Mouse (Mus musculus) neutrophil, adult 5-6 weeks (primary cell): ENCODE results near the gene Kcnip3. TPM values are rescaled to one million over a fixed set of nuclear protein-coding genes. Genes with fewer than 3 reads are reported as not detected.

Experiments used
- ATAC-seq: fragments of 151-379, 151-347 bp; 2 replicates; pipeline ENCODE4 v1.8.0; 2017; ENCODE audit warnings: mild to moderate bottlenecking, moderate TSS enrichment; ENCODE audit not compliant: insufficient number of reproducible peaks, poor library complexity, low FRiP score, severe bottlenecking; ENCODE audit errors: extremely low read depth
- total RNA-seq: library from RNA; stranded (forward); fragments of 200-1000 nt; gene quantifications from 2 replicates; pipeline ENCODE4 v1.2.3, GENCODE M21; 2017

Gene Kcnip3
- total RNA-seq, 1 experiment from 2014 or later: not detected

DNA sequence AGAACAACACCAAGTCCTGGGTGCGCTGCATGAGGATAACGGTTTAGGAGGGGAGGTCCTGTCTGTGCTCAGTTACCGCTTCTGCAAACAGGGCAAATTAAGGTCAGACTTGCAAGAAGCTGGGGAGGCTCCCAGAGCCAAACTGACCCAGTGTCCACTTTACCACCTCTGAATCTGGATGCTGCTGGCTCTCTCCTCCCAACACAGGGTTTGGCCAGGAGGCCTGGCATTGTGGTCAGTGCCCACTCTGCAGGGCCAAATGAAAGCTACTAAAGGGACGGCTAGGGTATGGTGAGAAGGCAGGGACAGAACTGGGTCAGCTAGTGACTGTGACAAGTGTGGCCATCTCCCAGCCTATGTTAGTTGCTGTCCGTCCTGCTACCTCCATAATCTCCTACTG is 2.6 kb downstream of the Kcnip3 start:
- no peak for ATAC-seq

DNA sequence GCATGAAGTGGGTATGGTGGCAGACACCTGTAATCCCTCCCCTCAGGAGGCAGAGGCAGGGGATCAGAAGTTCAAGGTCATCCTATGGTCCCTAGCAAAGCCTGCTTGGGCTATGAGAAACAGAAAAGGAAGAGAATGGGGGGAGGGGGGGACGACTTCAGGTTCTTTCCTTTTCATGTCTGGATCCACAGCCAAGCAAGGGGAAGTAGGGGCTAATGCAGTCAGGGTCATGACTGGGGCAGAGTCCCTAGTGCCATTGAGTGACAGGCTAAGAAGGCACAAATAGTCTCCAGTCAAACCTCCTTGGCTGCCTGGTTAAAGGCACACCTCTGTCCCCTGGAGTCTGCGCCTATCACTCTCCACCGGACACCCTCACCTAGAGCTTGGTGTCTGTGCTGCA is 3.1 kb downstream of the Kcnip3 start:
- no peak for ATAC-seq

DNA sequence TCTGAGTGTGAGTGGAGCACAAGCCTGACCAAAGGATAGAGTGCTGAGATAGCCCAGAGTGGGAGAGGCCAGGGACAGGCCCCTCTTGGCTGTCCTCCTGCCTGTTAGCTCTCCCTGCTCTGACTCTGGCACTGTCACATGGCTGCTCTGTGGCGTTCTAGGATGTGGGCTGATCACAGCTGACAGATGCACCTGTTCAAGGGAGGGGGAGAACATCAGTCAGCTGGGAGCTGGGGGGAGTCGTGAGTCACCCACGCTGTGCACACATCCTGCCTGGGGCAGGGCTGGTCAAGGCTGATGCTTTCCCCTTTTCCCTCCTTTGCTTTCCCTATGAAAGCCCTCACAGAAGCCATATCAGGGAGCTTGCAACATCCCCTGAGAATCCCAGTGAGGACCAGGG is 3.6 kb downstream of the Kcnip3 start:
- ATAC-seq: no peak

DNA sequence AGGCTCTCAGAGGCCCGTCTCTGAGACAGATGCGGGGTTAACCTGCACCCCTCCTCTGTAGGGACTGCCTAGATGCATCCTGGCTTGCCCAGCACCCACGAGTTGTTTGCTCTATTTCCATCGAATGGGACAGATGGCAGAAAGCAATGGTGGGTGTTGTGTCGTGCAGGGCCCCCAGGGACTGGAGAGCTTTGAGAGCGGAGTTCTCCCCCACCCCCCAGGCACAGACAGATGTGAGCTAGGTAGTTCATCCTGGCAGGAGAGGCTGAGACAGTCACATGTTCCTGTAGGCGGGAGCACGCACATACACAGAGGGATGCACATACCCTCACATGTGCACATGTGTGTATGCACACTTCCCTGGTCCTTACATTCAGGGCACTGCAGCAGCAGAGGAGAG is 4.8 kb downstream of the Kcnip3 start:
- no peak for ATAC-seq

DNA sequence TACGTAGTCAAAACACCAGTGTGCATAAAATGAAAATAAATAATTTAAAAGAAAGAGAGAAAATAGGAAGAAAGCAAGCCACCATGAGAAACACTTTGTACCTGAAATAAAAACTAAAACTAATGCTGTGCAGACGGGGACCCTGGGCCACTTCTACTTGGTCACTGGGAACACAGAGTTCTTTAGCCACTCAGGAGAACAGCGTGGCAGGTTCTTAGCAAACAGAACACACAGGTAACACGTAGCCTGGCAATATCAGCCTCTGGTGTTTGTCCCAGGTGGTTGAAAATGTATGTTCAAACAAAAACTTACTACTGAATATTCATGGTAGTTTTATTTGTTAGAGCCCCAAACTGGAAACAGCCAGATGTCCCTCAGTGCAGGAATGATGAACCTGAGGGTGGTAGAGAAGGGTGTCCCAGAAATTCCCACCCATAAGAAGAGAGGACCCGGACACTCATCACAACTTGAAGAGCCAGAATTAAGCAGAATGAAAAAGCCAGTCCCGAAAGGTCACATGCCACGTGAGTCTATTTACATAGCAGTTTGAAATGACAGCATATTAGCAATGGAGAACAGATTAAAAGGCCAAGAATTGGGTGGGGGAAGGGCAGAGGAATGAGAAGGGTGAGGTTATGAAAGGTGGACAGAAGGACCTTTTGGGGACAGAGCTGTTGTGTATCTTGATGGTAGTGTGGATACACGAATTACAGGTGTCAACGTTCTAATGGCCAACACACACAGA is 7.3 kb downstream of the Kcnip3 start:
- ATAC-seq: no peak

DNA sequence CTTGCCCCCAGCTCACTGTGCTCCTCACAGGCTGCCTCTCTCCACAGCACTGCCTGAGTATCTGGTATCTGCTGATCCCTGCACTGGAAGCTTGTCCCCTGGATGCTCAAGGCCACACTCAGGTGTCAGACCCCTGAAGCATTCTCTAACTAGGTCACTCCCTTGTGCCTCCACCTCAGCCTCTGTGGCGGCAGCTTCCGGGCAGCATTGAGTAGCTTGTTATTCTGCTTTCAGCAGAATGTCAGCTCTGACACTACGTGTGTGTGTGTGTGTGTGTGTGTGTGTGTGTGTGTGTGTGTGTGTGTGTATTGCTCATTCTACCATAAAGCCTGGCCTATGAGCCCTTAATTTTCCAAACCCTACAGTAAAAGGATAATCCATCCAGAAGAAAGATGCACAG is 8.7 kb downstream of the Kcnip3 start:
- ATAC-seq: no peak

DNA sequence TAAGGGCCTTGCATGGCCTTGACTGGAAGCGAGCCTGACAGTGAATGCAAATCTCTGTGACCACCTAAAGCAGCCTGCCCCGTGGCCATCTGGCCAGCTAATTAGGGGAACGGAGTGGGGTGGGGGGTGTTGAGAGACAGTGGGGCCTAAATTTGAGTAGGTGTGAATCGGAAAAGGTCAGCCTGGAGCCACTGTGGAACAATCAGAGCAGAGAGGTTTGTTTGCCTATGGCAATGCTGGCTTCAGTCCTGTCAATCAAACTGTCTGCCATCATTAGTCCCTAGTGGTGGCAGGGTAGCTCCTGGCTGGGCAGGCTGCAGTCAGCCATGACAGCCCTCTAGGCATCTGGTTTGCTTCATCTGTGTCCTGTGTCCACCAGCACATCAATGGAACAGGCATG is 10.5 kb downstream of the Kcnip3 start:
- ATAC-seq: no peak

DNA sequence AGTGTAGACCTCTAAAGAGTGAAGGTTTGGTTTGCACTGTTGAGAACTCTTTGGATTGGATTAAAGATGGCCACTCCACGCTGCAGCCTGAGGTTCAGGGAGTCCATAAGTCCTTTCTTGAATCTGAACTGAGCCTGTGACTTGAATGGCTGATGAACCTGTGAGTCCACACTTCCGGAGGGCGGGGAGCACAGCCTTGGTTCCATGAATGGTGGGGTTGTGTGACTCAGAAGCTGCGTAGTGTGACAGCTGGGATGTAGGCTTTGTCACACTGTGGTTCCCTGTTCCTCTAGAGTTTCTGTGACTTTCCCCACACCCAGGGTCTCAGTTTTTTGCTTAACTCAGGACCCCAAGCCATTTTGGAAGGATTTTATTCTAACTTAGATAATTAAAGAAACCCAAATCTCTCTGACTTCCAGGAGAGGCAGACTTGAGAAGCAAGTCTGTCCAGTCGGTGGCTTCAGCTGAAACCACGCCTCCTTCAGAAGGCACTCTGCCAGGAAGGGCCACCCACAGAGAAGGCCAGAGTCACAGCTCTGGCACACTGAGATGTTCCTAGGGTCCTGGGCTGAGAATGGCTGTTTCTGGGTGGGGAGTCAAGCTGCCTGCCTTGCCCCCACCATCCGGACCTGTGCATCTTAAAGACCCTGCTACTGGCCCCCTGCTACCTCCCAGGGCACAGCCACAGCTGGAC is 13.8 kb downstream of the Kcnip3 start:
- no peak for ATAC-seq

DNA sequence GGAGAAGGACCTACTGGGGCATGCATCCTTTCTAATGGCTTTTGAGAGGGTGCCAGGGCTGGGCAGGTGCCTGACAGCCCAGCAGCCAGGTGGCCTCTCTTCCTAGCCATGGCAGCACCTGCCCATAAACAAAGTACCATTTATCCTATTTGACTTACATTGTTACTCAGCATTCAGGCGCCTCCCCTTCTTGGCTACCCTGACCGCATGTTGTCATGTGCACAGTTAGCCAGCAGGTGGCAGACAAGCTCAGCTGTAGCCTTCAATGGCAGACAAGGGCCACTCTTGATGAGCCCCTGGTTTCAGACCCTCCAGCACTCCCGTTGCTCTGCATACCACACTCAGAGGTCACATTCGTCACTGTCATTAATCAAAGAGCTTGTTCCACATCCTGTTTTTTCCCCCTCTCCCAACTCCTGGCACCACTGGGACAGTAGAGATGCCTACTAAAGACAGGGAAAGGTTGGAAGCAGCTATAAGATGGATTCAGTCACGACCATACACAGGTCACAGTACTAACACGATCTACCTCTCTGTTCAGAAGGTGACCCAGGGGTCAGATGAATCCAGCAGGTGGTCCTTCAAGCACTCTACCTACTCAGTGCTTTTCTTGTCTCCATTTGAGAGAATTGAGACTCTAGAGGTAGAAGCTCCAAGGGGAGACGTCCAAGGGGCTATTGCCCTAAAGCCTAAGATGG is 14.7 kb downstream of the Kcnip3 start:
- ATAC-seq: peak; percentile 77

DNA sequence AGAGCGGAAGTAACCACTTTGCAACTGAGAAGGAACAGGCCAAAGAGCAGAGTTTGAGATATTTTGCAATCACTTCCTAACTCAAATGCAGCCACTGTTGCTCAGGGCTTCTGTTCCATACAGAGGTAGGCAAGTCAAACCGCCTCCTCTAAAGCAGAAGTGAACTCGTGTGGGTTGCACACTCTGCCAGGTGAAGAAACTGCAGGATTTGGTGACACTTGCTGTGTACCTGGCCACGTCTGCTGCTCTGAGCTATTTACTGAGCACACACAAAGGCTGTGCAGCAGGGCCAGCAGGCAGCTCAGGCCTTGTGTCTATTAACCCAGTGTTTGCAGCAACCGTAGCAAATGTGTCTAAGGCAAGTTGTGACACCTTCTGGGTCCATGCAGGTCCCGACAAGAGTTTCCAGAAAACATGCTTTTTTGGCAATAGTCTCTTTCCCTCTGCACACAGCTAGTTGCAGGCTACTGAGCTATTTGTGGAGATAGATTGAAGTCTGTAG is 15.7 kb downstream of the Kcnip3 start:
- peak; percentile 50 for ATAC-seq

DNA sequence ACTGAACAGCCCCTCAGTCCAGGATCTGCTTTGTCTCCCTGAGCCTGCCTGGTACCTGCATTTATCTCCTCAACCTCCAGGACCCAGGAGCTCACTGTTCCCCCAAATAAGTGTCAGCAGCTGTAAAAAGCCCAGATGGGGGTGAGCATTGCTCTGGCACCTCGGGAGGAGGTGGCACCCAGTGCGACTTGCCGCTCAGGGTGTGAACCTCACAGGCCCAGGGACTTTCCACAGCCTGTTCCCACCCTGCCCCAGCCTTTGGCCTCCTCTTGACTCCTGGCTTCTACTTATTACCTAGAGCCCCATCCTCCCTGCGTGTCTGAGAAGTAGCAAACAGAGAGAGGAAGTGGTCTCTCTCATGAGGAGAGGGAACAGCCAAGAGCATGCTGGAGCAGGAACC is 16.7 kb downstream of the Kcnip3 start:
- no peak for ATAC-seq

DNA sequence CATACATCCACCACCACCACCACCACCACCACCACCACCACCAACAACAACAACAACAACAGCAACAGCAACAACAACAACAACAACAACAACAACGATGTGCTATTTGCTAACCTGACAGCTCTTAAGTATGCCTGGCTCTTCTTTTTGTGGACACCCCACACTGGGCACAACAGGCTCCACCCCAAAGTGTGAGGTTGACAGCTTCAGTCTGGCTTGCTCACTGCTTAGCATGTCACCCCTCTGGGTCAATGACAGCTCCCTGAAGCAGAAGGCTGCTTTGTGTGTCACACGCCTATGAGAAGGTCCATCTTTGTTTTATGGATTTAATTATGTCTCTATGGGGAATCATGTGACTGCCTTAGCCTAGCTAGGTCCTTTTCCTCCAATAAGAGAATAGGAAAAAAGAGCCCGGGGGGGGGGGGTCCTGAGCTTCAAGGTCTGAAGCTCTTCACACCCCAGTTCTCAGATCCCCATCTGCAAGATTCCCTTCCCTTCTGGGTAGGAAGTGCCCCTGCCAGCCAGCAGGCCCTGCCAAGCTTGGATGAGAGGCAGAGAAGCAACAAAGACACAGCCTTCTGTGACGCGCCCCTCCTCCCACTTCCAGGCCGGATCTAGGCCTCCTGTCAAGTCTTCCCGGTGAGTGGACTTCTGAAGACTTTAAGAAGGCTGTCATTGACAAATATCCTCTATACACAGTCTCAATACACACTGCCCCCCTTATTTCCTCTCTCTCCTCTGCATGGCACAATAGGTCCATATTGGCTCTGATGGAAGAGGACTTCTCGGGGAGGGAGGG is 17.9 kb downstream of the Kcnip3 start:
- ATAC-seq: no peak

DNA sequence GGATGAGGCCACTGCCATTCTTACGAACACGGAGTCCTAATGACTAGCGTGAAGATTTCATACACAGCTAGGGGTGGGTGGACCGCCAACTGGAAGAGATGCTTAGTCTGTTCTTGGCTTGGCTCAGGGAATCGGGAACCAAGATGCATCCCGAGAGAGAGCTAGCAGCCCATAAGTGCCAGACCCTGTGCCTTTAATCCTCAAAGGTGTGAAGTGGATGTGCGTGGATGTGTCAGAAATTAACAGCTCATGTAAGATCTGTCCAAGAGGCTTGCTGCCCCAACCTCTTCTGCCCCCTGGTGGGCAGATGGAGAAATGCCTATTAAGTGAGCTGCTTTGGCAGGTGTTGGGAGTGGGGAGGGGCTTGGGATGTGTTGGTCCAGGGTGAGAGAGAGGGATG is 20.8 kb downstream of the Kcnip3 start:
- peak; percentile 40; the same call in 1 of the 2 replicates for ATAC-seq

DNA sequence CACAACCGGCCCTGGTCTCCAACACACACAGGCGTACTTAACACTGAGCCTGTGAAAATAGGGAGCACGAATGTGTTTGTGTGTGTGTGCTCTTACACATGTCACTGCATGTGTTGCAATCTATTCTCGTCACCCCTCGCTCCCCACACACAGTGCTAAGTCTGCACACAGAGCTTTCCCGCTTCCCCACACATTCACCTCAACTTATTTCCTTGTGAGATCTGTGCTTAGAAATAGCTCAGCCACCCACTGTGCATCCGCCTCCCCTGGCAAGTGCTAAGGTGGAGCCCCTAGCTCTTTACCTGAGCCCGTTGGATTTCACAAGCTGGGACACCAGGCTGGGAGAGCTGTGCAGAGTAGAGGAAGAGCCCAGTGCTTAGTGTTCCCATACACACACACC is 23.1 kb downstream of the Kcnip3 start:
- ATAC-seq: no peak

DNA sequence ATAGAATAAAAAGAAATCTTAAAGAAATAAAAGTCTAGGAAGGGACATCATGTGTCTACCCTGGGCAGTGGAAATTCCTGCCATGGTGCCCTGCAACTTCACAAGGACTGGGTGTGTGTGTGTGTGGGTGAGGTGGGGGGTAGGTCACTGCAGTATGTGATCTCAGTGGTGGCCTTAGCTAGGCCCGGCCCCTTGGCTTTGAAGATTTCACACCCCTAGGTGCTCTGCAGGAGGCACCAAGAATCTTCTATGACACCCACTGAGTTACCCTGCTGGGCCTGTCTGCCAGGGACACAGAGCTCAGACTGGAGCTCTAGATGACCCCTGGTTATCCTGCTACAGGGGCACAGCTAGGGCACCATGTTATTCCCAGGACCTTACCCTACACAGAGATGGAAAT is 25.6 kb downstream of the Kcnip3 start:
- no peak for ATAC-seq

DNA sequence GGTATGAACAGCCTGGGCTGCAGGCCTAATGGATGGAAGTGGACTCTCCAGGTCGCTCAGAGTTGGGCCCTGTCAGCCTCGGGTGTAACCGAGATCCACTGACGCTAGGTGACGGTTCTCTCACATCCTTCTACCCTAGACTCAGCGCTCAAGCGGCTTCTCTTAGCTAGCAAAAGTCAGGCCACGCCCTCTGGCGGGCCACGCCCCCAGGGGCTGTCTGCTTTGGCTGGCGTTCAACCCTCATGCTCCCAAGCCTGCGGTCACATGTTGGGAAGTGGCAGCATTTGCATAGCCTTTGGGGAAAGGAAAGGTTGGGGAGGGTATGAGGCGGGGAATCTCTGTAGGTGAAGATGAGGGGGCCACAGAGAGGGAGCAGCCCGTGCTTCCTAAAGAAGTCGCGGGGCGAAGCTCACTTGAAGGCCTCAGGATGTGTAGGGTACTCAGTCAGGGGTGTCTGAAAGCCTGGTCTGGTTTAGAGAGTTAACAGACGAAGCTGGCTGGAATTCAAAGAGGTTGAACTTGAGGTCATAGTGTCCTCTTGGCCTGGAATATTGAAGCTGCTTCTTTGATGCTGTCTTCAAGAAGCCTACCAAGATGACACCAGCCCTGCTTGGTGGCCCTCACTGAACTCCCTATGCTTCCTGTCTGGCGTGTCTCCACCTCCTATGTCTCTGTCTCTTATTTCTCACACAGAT is 37.3 kb downstream of the Kcnip3 start:
- ATAC-seq: no peak

DNA sequence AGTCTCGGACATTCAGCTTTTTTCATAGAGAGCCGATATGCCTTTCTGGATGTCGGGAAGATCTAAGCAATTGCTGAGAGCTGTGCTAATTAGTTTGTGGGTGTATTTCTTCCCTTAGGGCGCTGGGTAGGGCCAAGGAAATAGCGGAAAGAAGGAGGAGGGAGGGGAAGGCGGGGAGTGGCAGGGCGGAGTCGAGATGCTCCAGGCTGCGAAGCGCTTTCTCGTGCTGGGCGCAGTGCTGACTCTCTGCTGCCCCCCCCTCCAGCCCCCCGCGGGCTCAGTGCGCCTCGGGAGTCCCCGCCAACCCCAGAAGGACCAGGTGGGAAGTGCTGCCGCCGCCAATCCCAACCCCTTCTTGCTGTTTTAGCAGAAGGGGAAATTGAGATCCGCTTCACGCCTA is 38.9 kb downstream of the Kcnip3 start:
- no peak for ATAC-seq

DNA sequence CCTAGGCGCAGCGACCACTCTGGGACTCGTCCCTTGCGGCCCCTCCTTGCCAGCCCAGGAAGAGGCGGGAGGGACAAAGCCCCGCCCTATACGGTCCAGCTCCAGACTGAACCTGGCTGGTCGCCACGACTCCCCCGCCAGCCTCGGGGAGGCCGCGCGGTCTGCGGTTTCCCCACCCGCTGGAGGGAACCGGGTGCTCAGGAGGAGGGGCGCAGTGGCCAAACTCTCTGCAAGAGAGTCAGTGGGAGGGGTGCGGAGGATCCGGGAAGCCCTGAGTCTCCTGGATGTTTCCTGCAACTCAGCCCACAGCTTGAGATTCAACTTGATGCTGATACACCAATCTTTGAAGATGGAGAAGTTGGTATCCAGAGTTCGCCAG is 39.4 kb downstream of the Kcnip3 start:
- no peak for ATAC-seq
